Mouse (Mus musculus) CH12.LX (cell line): Measurements from ENCODE around the gene Hsd17b1. TPM values are rescaled to one million over a fixed set of nuclear protein-coding genes. Genes with fewer than 3 reads are reported as not detected.

Experiments
- DNase-seq: peaks from one replicate; pipeline ENCODE4 v3.0.0-alpha.2; 2013; ENCODE audit errors: extremely low read depth
- H3K27ac ChIP-seq: 2 replicates; pipeline ENCODE4 v1.5.1; 2012; ENCODE audit warnings: low read depth, mild to moderate bottlenecking, control low read depth, moderate library complexity; ENCODE audit not compliant: insufficient read depth
- H3K27me3 ChIP-seq: replicated peaks from 2 replicates; pipeline ENCODE3; 2012; ENCODE audit warnings: inconsistent platforms
- H3K36me3 ChIP-seq, 2 experiments: replicated peaks in 1 of 2; 2 replicates each; pipeline versions ENCODE3 to v1.6.1; 2012; ENCODE audit warnings: inconsistent platforms in 1 of 2, low read length in 1 of 2, mild to moderate bottlenecking in 1 of 2, mixed read lengths in 1 of 2, moderate library complexity in 1 of 2; ENCODE audit not compliant: control insufficient read depth in 1 of 2, insufficient read depth in 1 of 2
- H3K4me1 ChIP-seq, 2 experiments: 2 replicates each; pipeline ENCODE4 v1.6.1; 2012; ENCODE audit warnings: inconsistent platforms in 1 of 2, moderate library complexity in 1 of 2; ENCODE audit not compliant: insufficient read depth in 2 of 2, control insufficient read depth in 1 of 2
- H3K4me2 ChIP-seq: 2 replicates; pipeline ENCODE4 v1.6.1; 2012; ENCODE audit warnings: low read depth, mild to moderate bottlenecking, control low read depth; ENCODE audit not compliant: poor library complexity, insufficient read depth, severe bottlenecking
- H3K4me3 ChIP-seq, 3 experiments: fragments of 150-350 bp in 1 of 3; sonication (generic) in 1 of 3; replicated peaks in 1 of 3; 2 replicates each; pipeline versions ENCODE3 to v1.5.1; 2011 to 2012; ENCODE audit warnings: low read depth in 2 of 3, low read length in 2 of 3, mild to moderate bottlenecking in 2 of 3, moderate library complexity in 2 of 3, control low read depth in 1 of 3, improper control_type of control experiment in 1 of 3, inconsistent platforms in 1 of 3, mixed read lengths in 1 of 3; ENCODE audit not compliant: poor library complexity in 1 of 3
- H3K79me2 ChIP-seq: replicated peaks from 2 replicates; pipeline ENCODE4 v1.6.1; 2012; ENCODE audit warnings: mild to moderate bottlenecking, moderate library complexity; ENCODE audit not compliant: control insufficient read depth, poor library complexity, insufficient read depth, severe bottlenecking; ENCODE audit errors: extremely low read depth
- H3K9ac ChIP-seq: 2 replicates; pipeline ENCODE4 v1.6.1; 2012; ENCODE audit warnings: low read depth, mild to moderate bottlenecking, control low read depth, moderate library complexity; ENCODE audit not compliant: insufficient read depth
- H3K9me3 ChIP-seq: replicated peaks from 2 replicates; pipeline ENCODE3; 2012; ENCODE audit warnings: low read length, inconsistent platforms, mixed read lengths
- BHLHE40 ChIP-seq: IDR thresholded peaks from 2 replicates; pipeline ENCODE4 v1.6.1; 2011; ENCODE audit warnings: mild to moderate bottlenecking, low read depth, low read length, improper control_type of control experiment
- CTCF ChIP-seq, 2 experiments: IDR thresholded peaks in 1 of 2; conservative IDR thresholded peaks in 1 of 2; 2 replicates each; pipeline ENCODE4 v1.5.1; 2011 to 2012; ENCODE audit warnings: low read depth in 2 of 2, low read length in 2 of 2, improper control_type of control experiment in 1 of 2, inconsistent platforms in 1 of 2, mild to moderate bottlenecking in 1 of 2, moderate library complexity in 1 of 2
- EP300 ChIP-seq: IDR thresholded peaks from 2 replicates; pipeline ENCODE4 v1.6.1; 2011; ENCODE audit warnings: low read length, improper control_type of control experiment
- ETS1 ChIP-seq: conservative IDR thresholded peaks from 2 replicates; pipeline ENCODE4 v1.6.1; 2012; ENCODE audit warnings: low read depth, mild to moderate bottlenecking, inconsistent platforms, low read length, improper control_type of control experiment, moderate library complexity
- GABPA ChIP-seq: IDR thresholded peaks from 2 replicates; pipeline ENCODE4 v1.6.1; 2012; ENCODE audit warnings: low read depth, low read length, improper control_type of control experiment, inconsistent platforms; ENCODE audit not compliant: insufficient replicate concordance
- JUND ChIP-seq: conservative IDR thresholded peaks from 2 replicates; pipeline ENCODE4 v1.6.1; 2011; ENCODE audit warnings: low read depth, low read length, improper control_type of control experiment
- MAFK ChIP-seq: IDR thresholded peaks from 2 replicates; pipeline ENCODE4 v1.6.1; 2011; ENCODE audit warnings: low read length, improper control_type of control experiment; ENCODE audit not compliant: insufficient replicate concordance
- MAX ChIP-seq: IDR thresholded peaks from 2 replicates; pipeline ENCODE4 v1.6.1; 2011; ENCODE audit warnings: low read length, improper control_type of control experiment
- MAZ ChIP-seq: IDR thresholded peaks from 2 replicates; pipeline ENCODE4 v1.6.1; 2012; ENCODE audit warnings: low read depth, mild to moderate bottlenecking, inconsistent platforms, low read length, improper control_type of control experiment, moderate library complexity
- MXI1 ChIP-seq: IDR thresholded peaks from 2 replicates; pipeline ENCODE4 v1.6.1; 2011; ENCODE audit warnings: mild to moderate bottlenecking, low read depth, low read length, improper control_type of control experiment
- NELFE ChIP-seq: IDR thresholded peaks from 2 replicates; pipeline ENCODE4 v1.6.1; 2011; ENCODE audit warnings: low read depth, low read length, improper control_type of control experiment
- POLR2A ChIP-seq: IDR thresholded peaks from 2 replicates; pipeline ENCODE4 v1.6.1; 2011; ENCODE audit warnings: low read depth, mild to moderate bottlenecking, improper control_type of control experiment, low read length
- POLR2AphosphoS2 ChIP-seq: IDR thresholded peaks from 2 replicates; pipeline ENCODE4 v1.6.1; 2011; ENCODE audit warnings: low read depth, low read length, improper control_type of control experiment
- RCOR1 ChIP-seq: conservative IDR thresholded peaks from 2 replicates; pipeline ENCODE4 v1.6.1; 2012; ENCODE audit warnings: low read depth, mild to moderate bottlenecking, inconsistent platforms, low read length, improper control_type of control experiment
- TBP ChIP-seq: conservative IDR thresholded peaks from 2 replicates; pipeline ENCODE4 v1.6.1; 2011; ENCODE audit warnings: low read depth, low read length, improper control_type of control experiment
- UBTF ChIP-seq: IDR thresholded peaks from 2 replicates; pipeline ENCODE4 v1.6.1; 2012; ENCODE audit warnings: low read depth, mild to moderate bottlenecking, inconsistent platforms, low read length, improper control_type of control experiment, moderate library complexity
- ZKSCAN1 ChIP-seq: IDR thresholded peaks from 2 replicates; pipeline ENCODE4 v1.6.1; 2012; ENCODE audit warnings: low read depth, inconsistent platforms, low read length, improper control_type of control experiment, borderline replicate concordance
- ZNF384 ChIP-seq: IDR thresholded peaks from 2 replicates; pipeline ENCODE4 v1.6.1; 2012; ENCODE audit warnings: low read depth, low read length, improper control_type of control experiment, inconsistent platforms
- dilution Hi-C: fragments of 300-500 bp; cut with MboI; formaldehyde crosslinking; loops from 2 replicates; pipeline ENCODE4 v1.14.3; 2020; ENCODE audit warnings: low sequenced_read_pairs; ENCODE audit not compliant: extremely low pct_unique_long_range_greater_than_20kb, extremely low pct_ligation_motif_present
- in situ Hi-C: fragments of 300-500 bp; cut with MboI; formaldehyde crosslinking; loops from 3 replicates; pipeline ENCODE4 v1.14.3; 2019; ENCODE audit warnings: low sequenced_read_pairs, low pct_ligation_motif_present, low pct_unique_long_range_greater_than_20kb, mixed read lengths
- polyA plus RNA-seq: library from polyadenylated mRNA; unstranded; fragments of >175 nt; gene quantifications from 2 replicates; pipeline ENCODE4 v1.2.1, GENCODE M21; 2012; ENCODE audit warnings: low read depth; ENCODE audit not compliant: insufficient read length
- total RNA-seq, 2 experiments: library from RNA; depleted of rRNA; stranded (reverse); fragments of 300-350 nt in 1 of 2; fragments of >200 nt in 1 of 2; gene quantifications; 2 replicates each; pipeline ENCODE4 v1.2.3; 2012 to 2014

The Hsd17b1 gene
- total and polyA plus RNA-seq, 3 experiments = 0.17 to 0.81 TPM; not detected in 1

DNA sequence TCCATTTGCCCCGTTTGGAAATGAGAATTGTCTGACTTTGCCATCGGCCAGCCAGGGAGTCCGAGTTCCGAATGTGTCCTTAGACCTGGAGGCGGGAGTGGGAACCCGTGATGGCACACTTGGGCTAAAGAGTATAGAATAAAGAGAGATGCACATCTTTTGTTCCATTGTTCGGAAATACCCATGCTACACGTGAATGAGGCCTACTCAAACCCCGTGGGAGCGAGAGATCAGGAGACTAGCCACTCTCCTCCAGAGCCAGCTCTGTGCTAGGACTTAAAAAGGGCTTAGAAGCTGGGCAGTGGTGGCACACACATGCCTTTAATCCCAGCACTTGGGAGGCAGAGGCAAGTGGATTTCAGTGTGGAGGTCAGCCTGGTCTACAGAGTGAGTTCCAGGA lies 18.7 kb upstream of the Hsd17b1 start:
- H3K79me2 ChIP-seq = no peaks in the 10 kb centered on the region
- dilution Hi-C loops = no loop called here
- H3K4me2 ChIP-seq = no peak overlapping the region
- TF ChIP-seq NELFE (no peak), BHLHE40 (peak; percentile 88)
- H3K9ac ChIP-seq = no peak overlapping the region
- H3K4me1 ChIP-seq = peaks cover 13 to 32% of the 10 kb centered on the region in 2 experiments
- no peak for DNase-seq
- in situ Hi-C loops = loop anchor here (5.0 kb wide), 2 partner anchors 77 to 177 kb away; no protein-coding TSS in a partner anchor
- no peaks in the 10 kb centered on the region for H3K27me3 ChIP-seq
- no peaks in the 10 kb centered on the region for H3K9me3 ChIP-seq
- no peak overlapping the region for H3K4me3 ChIP-seq
- peak overlapping the region; percentile 7; the same call in 1 of the 2 replicates for H3K27ac ChIP-seq
- H3K36me3 ChIP-seq = peaks cover 75 to 97% of the 10 kb centered on the region in 2 experiments

GRCm38 (mm10) chr11:101060126-101060525 lies 18.1 kb upstream of the Hsd17b1 start:
- Histone ChIP-seq H3K4me2 (no peak overlapping the region), H3K27me3 (no peaks in the 10 kb centered on the region), H3K9me3 (no peaks in the 10 kb centered on the region), H3K4me3 (no peak overlapping the region), H3K79me2 (no peaks in the 10 kb centered on the region), H3K36me3 (peaks cover 70 to 94% of the 10 kb centered on the region in 2 experiments), H3K27ac (peak overlapping the region; percentile 7; the same call in 1 of the 2 replicates)
- dilution Hi-C loops = no loop called here
- DNase-seq = peak; percentile 37
- in situ Hi-C loops = no loop called here
- no peak for TF ChIP-seq TBP
- peak; percentile 17; the same call in 1 of the 2 replicates for TF ChIP-seq ETS1
- TF ChIP-seq JUND = no peak
- 0 out of 2 replicates have a peak, but pooled peaks have one; percentile 6 for TF ChIP-seq BHLHE40
- no peak for TF ChIP-seq POLR2A
- TF ChIP-seq GABPA = no peak
- TF ChIP-seq, all 38 proteins: peak for 2
- Histone ChIP-seq H3K4me1 (peaks cover 13 to 32% of the 10 kb centered on the region in 2 experiments), H3K9ac (no peak overlapping the region)

DNA sequence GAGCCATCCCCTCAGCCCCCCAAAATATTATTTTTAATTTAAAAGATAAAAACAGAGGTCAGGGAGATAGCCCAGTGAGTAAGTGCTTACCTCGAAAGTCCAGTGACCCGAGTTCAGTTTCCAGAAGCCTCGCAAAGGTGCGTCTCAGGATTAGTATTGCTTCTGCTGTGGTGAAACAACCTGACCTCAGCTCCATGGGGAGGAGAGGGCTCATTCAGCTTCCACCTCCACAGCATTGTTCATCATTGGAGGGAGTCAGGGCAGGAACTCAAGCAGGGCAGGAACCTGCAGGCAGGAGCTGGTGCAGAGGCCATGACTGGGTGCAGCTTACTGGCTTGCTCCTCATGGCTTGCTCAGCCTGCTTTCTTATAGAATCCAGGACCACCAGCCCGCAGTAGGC lies 17.2 kb upstream of the Hsd17b1 start:
- Histone ChIP-seq H3K9me3 (no peaks in the 10 kb centered on the region), H3K79me2 (no peaks in the 10 kb centered on the region), H3K4me1 (peaks cover 13 to 32% of the 10 kb centered on the region in 2 experiments), H3K4me2 (no peak overlapping the region), H3K4me3 (no peak overlapping the region), H3K36me3 (peaks cover 60 to 86% of the 10 kb centered on the region in 2 experiments)
- in situ Hi-C loops = no loop called here
- dilution Hi-C loops = no loop called here
- no peak for TF ChIP-seq EP300
- TF ChIP-seq MAX = no peak
- no peak; a peak in 1 of 4 replicates for TF ChIP-seq CTCF (conservative IDR thresholded peaks at IDR 0.05 in 1 of 2, IDR thresholded peaks at IDR 0.05 in 1 of 2; ENCODE audit: low read depth in 2 of 2, low read length in 2 of 2)
- TF ChIP-seq MXI1 = no peak
- TF ChIP-seq NELFE = no peak
- TF ChIP-seq MAZ = no peak
- TF ChIP-seq ZKSCAN1 = no peak
- TF ChIP-seq ZNF384 = no peak
- no peak for TF ChIP-seq POLR2AphosphoS2
- no peak for TF ChIP-seq UBTF
- TF ChIP-seq MAFK = no peak
- no peak for TF ChIP-seq RCOR1
- TF ChIP-seq, all 38 proteins: peak for 0
- no peak overlapping the region for H3K27ac ChIP-seq
- H3K27me3 ChIP-seq = no peaks in the 10 kb centered on the region
- DNase-seq = no peak
- H3K9ac ChIP-seq = no peak overlapping the region
